Mouse (Mus musculus): Measurements from ENCODE around the gene Tank.

- TF ChIP-seq CTCF (IDR thresholded peaks at IDR 0.05; ENCODE audit: low read depth), result no peak
- no peak for TF ChIP-seq EP300 (IDR thresholded peaks at IDR 0.05; ENCODE audit: low read depth)
Measured at GRCm38 (mm10) chr2:61651206-61651605, 72.8 kb downstream of the Tank start.

All from liver, embryonic 14.5 days (tissue).